Mouse (Mus musculus): ENCODE results near the gene Tnfrsf1b.

- TF ChIP-seq CTCF (conservative IDR thresholded peaks at IDR 0.05; ENCODE audit: insufficient read depth, insufficient read length, low read depth, low read length) (peak; percentile 55), POLR2A (IDR thresholded peaks at IDR 0.05; ENCODE audit: low read depth, low read length) (no peak)
Measured at GRCm38 (mm10) chr4:145286369-145287120, 39.9 kb upstream of the Tnfrsf1b start.

Measured in kidney, adult 2 months (tissue).